Comparison of ENCODE assay signal across 9 mouse cellular contexts in genomic region chr10:53347787-53348755, GRCm38 (mm10). TPM values are rescaled to one million over a fixed set of nuclear protein-coding genes. Genes with fewer than 3 reads are reported as not detected.
A peak's percentile ranks its signal among the peaks of the same experiment; 100 is the strongest.
DNase-seq lines count a peak whose midpoint lies in the region; ATAC-seq and TF ChIP-seq lines count a peak whose summit lies in the region.
"Had no signal": no experiment of that assay in that cellular context is flagged by ENCODE, and none has a peak within 500 bp of the region (broad histone marks: within the 10 kb centered on the region; RNA-seq: fewer than 3 reads in every experiment).

No protein-coding gene starts in this region.

- intact Hi-C loops in left cerebral cortex, postnatal 14 days (cut with DNase I): loop anchor here (1.0 to 10.0 kb wide), 5 partner anchors 161 to 933 kb away; partner anchors contain the start of genes Asf1a and Nus1

- ATAC-seq in liver, embryonic 11.5 days (replicated peaks; ENCODE audit: low FRiP score): no peak; the same call in 1 of the 2 replicates
- ATAC-seq in forebrain, embryonic 13.5 days: peak; percentile 84
- peak; percentile 59 for ATAC-seq in intestine, embryonic 16.5 days
- ATAC-seq in midbrain, postnatal 0 days (ENCODE audit: low FRiP score): peak; percentile 76

- peaks cover 10% of the 10 kb centered on the region; the same call in 1 of the 2 replicates for H3K79me2 ChIP-seq in liver, adult 2 months (ENCODE audit: control insufficient read depth, insufficient read depth, low read length)

- peaks cover 19% of the 10 kb centered on the region for H3K4me1 ChIP-seq in liver, adult 2 months (ENCODE audit: control insufficient read depth, insufficient read depth, low read length)
- no peaks in the 10 kb centered on the region for H3K4me1 ChIP-seq in liver, embryonic 11.5 days (replicated peaks; ENCODE audit: control insufficient read depth, insufficient read depth, low read length)
- peaks cover 6% of the 10 kb centered on the region; the same call in 1 of the 2 replicates for H3K4me1 ChIP-seq in forebrain, embryonic 13.5 days
- H3K4me1 ChIP-seq in intestine, embryonic 16.5 days (ENCODE audit: control insufficient read depth, insufficient read depth, low read length): peaks cover 9% of the 10 kb centered on the region
- no peaks in the 10 kb centered on the region for H3K4me1 ChIP-seq in midbrain, postnatal 0 days (ENCODE audit: insufficient read depth, low read length)

- no peaks in the 10 kb centered on the region for H3K27me3 ChIP-seq in liver, adult 2 months (ENCODE audit: control insufficient read depth, insufficient read depth, low read length)
- no peaks in the 10 kb centered on the region for H3K27me3 ChIP-seq in liver, embryonic 11.5 days (replicated peaks; ENCODE audit: control insufficient read depth, insufficient read depth, low read length)
- no peaks in the 10 kb centered on the region for H3K27me3 ChIP-seq in forebrain, embryonic 13.5 days
- no peaks in the 10 kb centered on the region for H3K27me3 ChIP-seq in intestine, embryonic 16.5 days (replicated peaks; ENCODE audit: control insufficient read depth, insufficient read depth, low read length)
- no peaks in the 10 kb centered on the region for H3K27me3 ChIP-seq in midbrain, postnatal 0 days (ENCODE audit: insufficient read depth, low read length)
- H3K27me3 ChIP-seq: embryonic facial prominence, embryonic 15.5 days had no signal

- H3K27ac ChIP-seq in liver, adult 2 months (replicated peaks; ENCODE audit: insufficient read depth, low read depth, low read length): peak overlapping the region; percentile 77
- H3K27ac ChIP-seq in liver, embryonic 11.5 days (ENCODE audit: low read depth, low read length): no peak overlapping the region
- no peak overlapping the region for H3K27ac ChIP-seq in forebrain, embryonic 13.5 days
- H3K27ac ChIP-seq in intestine, embryonic 16.5 days (ENCODE audit: low read length): no peak overlapping the region
- H3K27ac ChIP-seq in midbrain, postnatal 0 days (ENCODE audit: low read depth, low read length): no peak overlapping the region
- H3K27ac ChIP-seq: embryonic facial prominence, embryonic 15.5 days had no signal

- H3K9me3 ChIP-seq in liver, embryonic 11.5 days (ENCODE audit: control insufficient read depth, low read length): no peaks in the 10 kb centered on the region
- no peaks in the 10 kb centered on the region for H3K9me3 ChIP-seq in forebrain, embryonic 13.5 days (replicated peaks)
- no peaks in the 10 kb centered on the region for H3K9me3 ChIP-seq in intestine, embryonic 16.5 days (ENCODE audit: control insufficient read depth, low read length)
- H3K9me3 ChIP-seq in midbrain, postnatal 0 days (ENCODE audit: low read length): no peaks in the 10 kb centered on the region
- H3K9me3 ChIP-seq: embryonic facial prominence, embryonic 15.5 days had no signal

- 28% methylated on average over 10 of the region's 10 CpGs for WGBS in liver, adult 2 months
- 59% methylated on average over 10 of the region's 10 CpGs for WGBS in liver, embryonic 11.5 days
- 61% methylated on average over 10 of the region's 10 CpGs for WGBS in forebrain, embryonic 13.5 days
- 55% methylated on average over 10 of the region's 10 CpGs for WGBS in intestine, embryonic 16.5 days
- WGBS in midbrain, postnatal 0 days: 56% methylated on average over 10 of the region's 10 CpGs

- DNase-seq in liver, adult 2 months (ENCODE audit: extremely low read depth, low read depth, low spot score): peak; percentile 78
- no peak for DNase-seq in liver, embryonic 11.5 days (ENCODE audit: low spot score)
- DNase-seq in c-Kit-positive CD71-negative TER-119-negative erythroid progenitor cells, embryonic 14.5 days (ENCODE audit: low read depth): peak; percentile 78
- peak; percentile 85 to 86 for DNase-seq in left cerebral cortex, postnatal 14 days (ENCODE audit: low spot score in 2 of 2)
- DNase-seq in midbrain, postnatal 0 days (ENCODE audit: low spot score): peak; percentile 89
- DNase-seq in telencephalon, adult 2 months (ENCODE audit: low read depth, low spot score): peak; percentile 70

- H3K4me3 ChIP-seq in liver, adult 2 months (ENCODE audit: insufficient read depth, low read depth, low read length): peak overlapping the region; percentile 26; the same call in 1 of the 2 replicates
- no peak overlapping the region for H3K4me3 ChIP-seq in liver, embryonic 11.5 days (ENCODE audit: low read depth, low read length)
- no peak overlapping the region for H3K4me3 ChIP-seq in forebrain, embryonic 13.5 days
- H3K4me3 ChIP-seq in intestine, embryonic 16.5 days (ENCODE audit: low read length): no peak overlapping the region
- no peak overlapping the region for H3K4me3 ChIP-seq in midbrain, postnatal 0 days (ENCODE audit: low read depth, low read length)
- H3K4me3 ChIP-seq: embryonic facial prominence, embryonic 15.5 days had no signal

- peaks cover 27% of the 10 kb centered on the region for H3K36me3 ChIP-seq in liver, adult 2 months (ENCODE audit: control insufficient read depth, insufficient read depth, low read length)
- no peaks in the 10 kb centered on the region for H3K36me3 ChIP-seq in liver, embryonic 11.5 days (ENCODE audit: control insufficient read depth, insufficient read depth, low read length)
- H3K36me3 ChIP-seq in forebrain, embryonic 13.5 days (ENCODE audit: poor library complexity, severe bottlenecking): peaks cover 3% of the 10 kb centered on the region; the same call in 1 of the 2 replicates
- H3K36me3 ChIP-seq in intestine, embryonic 16.5 days (ENCODE audit: control insufficient read depth, insufficient read depth, low read length): no peaks in the 10 kb centered on the region
- no peaks in the 10 kb centered on the region for H3K36me3 ChIP-seq in midbrain, postnatal 0 days (ENCODE audit: insufficient read depth, low read length)

- TF ChIP-seq CTCF in liver, adult 2 months (IDR thresholded peaks at IDR 0.05; ENCODE audit: low read depth, low read length): peak; percentile 47
- TF ChIP-seq CTCF in midbrain, postnatal 0 days (IDR thresholded peaks at IDR 0.05): peak; percentile 95

- H3K9ac ChIP-seq in liver, adult 2 months (ENCODE audit: low read depth, low read length): peak overlapping the region; percentile 49; the same call in 1 of the 2 replicates
- H3K9ac ChIP-seq in liver, embryonic 11.5 days (ENCODE audit: low read depth, low read length): no peak overlapping the region
- H3K9ac ChIP-seq in forebrain, embryonic 13.5 days: no peak overlapping the region
- no peak overlapping the region for H3K9ac ChIP-seq in intestine, embryonic 16.5 days (ENCODE audit: low read depth, low read length)
- no peak overlapping the region for H3K9ac ChIP-seq in midbrain, postnatal 0 days (replicated peaks; ENCODE audit: low read length, poor library complexity, severe bottlenecking)
- H3K9ac ChIP-seq: embryonic facial prominence, embryonic 15.5 days had no signal

- no peak overlapping the region for H3K4me2 ChIP-seq in liver, embryonic 11.5 days
- no peak overlapping the region for H3K4me2 ChIP-seq in forebrain, embryonic 13.5 days
- H3K4me2 ChIP-seq in intestine, embryonic 16.5 days (ENCODE audit: low read depth, low read length): no peak overlapping the region
- no peak overlapping the region for H3K4me2 ChIP-seq in midbrain, postnatal 0 days (ENCODE audit: low read depth, low read length, poor library complexity, severe bottlenecking)
- H3K4me2 ChIP-seq: embryonic facial prominence, embryonic 15.5 days had no signal

- TF ChIP-seq POLR2A in liver, adult 2 months (IDR thresholded peaks at IDR 0.05; ENCODE audit: extremely low read depth, insufficient read depth, low read length): no peak

RNA-seq across cellular contexts. Expression of gene Pln, which starts 10.6 kb away (rescaled TPM):
- 0.09 and 0.27 TPM in 2 replicates for total RNA-seq in liver, adult 2 months (2014; rRNA removed)
- not detected in 2 replicates for polyA plus RNA-seq in liver, adult 2 months (2012; rRNA removed)
- 0.94 and 2.5 TPM in 2 replicates for polyA plus RNA-seq in liver, embryonic 11.5 days (2014; fragmentation: Nextera tagmentation; extraction: Ambion mirVana)
- polyA plus RNA-seq in forebrain, embryonic 13.5 days (2015; fragmentation: Nextera tagmentation; extraction: Ambion mirVana): 1.3 and 1.4 TPM in 2 replicates
- polyA plus RNA-seq in intestine, embryonic 16.5 days (2015; fragmentation: Nextera tagmentation; extraction: Ambion mirVana): 0.91 and 1.2 TPM in 2 replicates
- total RNA-seq in left cerebral cortex, postnatal 14 days (2021): 1 to 10 TPM; 1.8 to 2.8 TPM
- total RNA-seq in midbrain, postnatal 0 days (2014; rRNA removed): not detected in 2 replicates
- polyA plus RNA-seq in midbrain, postnatal 0 days (2015; fragmentation: Nextera tagmentation; extraction: Ambion mirVana): 0.20 and 0.32 TPM in 2 replicates

RNA-seq across cellular contexts. Expression of gene Cep85l, which starts 31.7 kb away (rescaled TPM):
- 25.3 and 30.8 TPM in 2 replicates for total RNA-seq in liver, adult 2 months (2014; rRNA removed)
- 3.9 and 4.2 TPM in 2 replicates for polyA plus RNA-seq in liver, adult 2 months (2012; rRNA removed)
- 2.6 and 3.0 TPM in 2 replicates for polyA plus RNA-seq in liver, embryonic 11.5 days (2014; fragmentation: Nextera tagmentation; extraction: Ambion mirVana)
- polyA plus RNA-seq in forebrain, embryonic 13.5 days (2015; fragmentation: Nextera tagmentation; extraction: Ambion mirVana): 5.6 and 5.9 TPM in 2 replicates
- polyA plus RNA-seq in intestine, embryonic 16.5 days (2015; fragmentation: Nextera tagmentation; extraction: Ambion mirVana): 1.3 and 1.8 TPM in 2 replicates
- total RNA-seq in left cerebral cortex, postnatal 14 days (2021): 10 to 100 TPM; 16.0 to 17.0 TPM
- 14.3 and 15.2 TPM in 2 replicates for total RNA-seq in midbrain, postnatal 0 days (2014; rRNA removed)
- polyA plus RNA-seq in midbrain, postnatal 0 days (2015; fragmentation: Nextera tagmentation; extraction: Ambion mirVana): 4.3 and 6.0 TPM in 2 replicates
